Mouse (Mus musculus) CH12.LX (cell line): Measurements from ENCODE around the gene Rims1. TPM values are rescaled to one million over a fixed set of nuclear protein-coding genes. Genes with fewer than 3 reads are reported as not detected.

Source experiments
- DNase-seq: peaks from one replicate; pipeline ENCODE4 v3.0.0-alpha.2; 2013; ENCODE audit errors: extremely low read depth
- H3K27ac ChIP-seq: 2 replicates; pipeline ENCODE4 v1.5.1; 2012; ENCODE audit warnings: low read depth, mild to moderate bottlenecking, control low read depth, moderate library complexity; ENCODE audit not compliant: insufficient read depth
- H3K27me3 ChIP-seq: replicated peaks from 2 replicates; pipeline ENCODE3; 2012; ENCODE audit warnings: inconsistent platforms
- H3K36me3 ChIP-seq, 2 experiments: replicated peaks in 1 of 2; 2 replicates each; pipeline versions ENCODE3 to v1.6.1; 2012; ENCODE audit warnings: inconsistent platforms in 1 of 2, low read length in 1 of 2, mild to moderate bottlenecking in 1 of 2, mixed read lengths in 1 of 2, moderate library complexity in 1 of 2; ENCODE audit not compliant: control insufficient read depth in 1 of 2, insufficient read depth in 1 of 2
- H3K4me1 ChIP-seq, 2 experiments: 2 replicates each; pipeline ENCODE4 v1.6.1; 2012; ENCODE audit warnings: inconsistent platforms in 1 of 2, moderate library complexity in 1 of 2; ENCODE audit not compliant: insufficient read depth in 2 of 2, control insufficient read depth in 1 of 2
- H3K4me2 ChIP-seq: 2 replicates; pipeline ENCODE4 v1.6.1; 2012; ENCODE audit warnings: low read depth, mild to moderate bottlenecking, control low read depth; ENCODE audit not compliant: poor library complexity, insufficient read depth, severe bottlenecking
- H3K4me3 ChIP-seq, 3 experiments: fragments of 150-350 bp in 1 of 3; sonication (generic) in 1 of 3; replicated peaks in 1 of 3; 2 replicates each; pipeline versions ENCODE3 to v1.5.1; 2011 to 2012; ENCODE audit warnings: low read depth in 2 of 3, low read length in 2 of 3, mild to moderate bottlenecking in 2 of 3, moderate library complexity in 2 of 3, control low read depth in 1 of 3, improper control_type of control experiment in 1 of 3, inconsistent platforms in 1 of 3, mixed read lengths in 1 of 3; ENCODE audit not compliant: poor library complexity in 1 of 3
- H3K79me2 ChIP-seq: replicated peaks from 2 replicates; pipeline ENCODE4 v1.6.1; 2012; ENCODE audit warnings: mild to moderate bottlenecking, moderate library complexity; ENCODE audit not compliant: control insufficient read depth, poor library complexity, insufficient read depth, severe bottlenecking; ENCODE audit errors: extremely low read depth
- H3K9ac ChIP-seq: 2 replicates; pipeline ENCODE4 v1.6.1; 2012; ENCODE audit warnings: low read depth, mild to moderate bottlenecking, control low read depth, moderate library complexity; ENCODE audit not compliant: insufficient read depth
- H3K9me3 ChIP-seq: replicated peaks from 2 replicates; pipeline ENCODE3; 2012; ENCODE audit warnings: low read length, inconsistent platforms, mixed read lengths
- CTCF ChIP-seq, 2 experiments: IDR thresholded peaks in 1 of 2; conservative IDR thresholded peaks in 1 of 2; 2 replicates each; pipeline ENCODE4 v1.5.1; 2011 to 2012; ENCODE audit warnings: low read depth in 2 of 2, low read length in 2 of 2, improper control_type of control experiment in 1 of 2, inconsistent platforms in 1 of 2, mild to moderate bottlenecking in 1 of 2, moderate library complexity in 1 of 2
- ELF1 ChIP-seq: IDR thresholded peaks from 2 replicates; pipeline ENCODE4 v1.6.1; 2014; ENCODE audit warnings: low read depth, mild to moderate bottlenecking, inconsistent platforms, low read length, improper control_type of control experiment
- ETS1 ChIP-seq: conservative IDR thresholded peaks from 2 replicates; pipeline ENCODE4 v1.6.1; 2012; ENCODE audit warnings: low read depth, mild to moderate bottlenecking, inconsistent platforms, low read length, improper control_type of control experiment, moderate library complexity
- JUN ChIP-seq: IDR thresholded peaks from 2 replicates; pipeline ENCODE4 v1.6.1; 2011; ENCODE audit warnings: low read depth, mild to moderate bottlenecking, low read length, improper control_type of control experiment, moderate library complexity; ENCODE audit not compliant: insufficient read depth
- JUND ChIP-seq: conservative IDR thresholded peaks from 2 replicates; pipeline ENCODE4 v1.6.1; 2011; ENCODE audit warnings: low read depth, low read length, improper control_type of control experiment
- MAFK ChIP-seq: IDR thresholded peaks from 2 replicates; pipeline ENCODE4 v1.6.1; 2011; ENCODE audit warnings: low read length, improper control_type of control experiment; ENCODE audit not compliant: insufficient replicate concordance
- MAX ChIP-seq: IDR thresholded peaks from 2 replicates; pipeline ENCODE4 v1.6.1; 2011; ENCODE audit warnings: low read length, improper control_type of control experiment
- MAZ ChIP-seq: IDR thresholded peaks from 2 replicates; pipeline ENCODE4 v1.6.1; 2012; ENCODE audit warnings: low read depth, mild to moderate bottlenecking, inconsistent platforms, low read length, improper control_type of control experiment, moderate library complexity
- MXI1 ChIP-seq: IDR thresholded peaks from 2 replicates; pipeline ENCODE4 v1.6.1; 2011; ENCODE audit warnings: mild to moderate bottlenecking, low read depth, low read length, improper control_type of control experiment
- MYC ChIP-seq: IDR thresholded peaks from 2 replicates; pipeline ENCODE4 v1.6.1; 2011; ENCODE audit warnings: low read depth, mild to moderate bottlenecking, improper control_type of control experiment, low read length
- RAD21 ChIP-seq: IDR thresholded peaks from 2 replicates; pipeline ENCODE4 v1.6.1; 2011; ENCODE audit warnings: low read depth, mild to moderate bottlenecking, low read length, improper control_type of control experiment, moderate library complexity
- SMC3 ChIP-seq: IDR thresholded peaks from 2 replicates; pipeline ENCODE4 v1.6.1; 2011; ENCODE audit warnings: low read depth, low read length, improper control_type of control experiment
- TBP ChIP-seq: conservative IDR thresholded peaks from 2 replicates; pipeline ENCODE4 v1.6.1; 2011; ENCODE audit warnings: low read depth, low read length, improper control_type of control experiment
- TCF12 ChIP-seq: IDR thresholded peaks from 2 replicates; pipeline ENCODE4 v1.6.1; 2014; ENCODE audit warnings: low read depth, mild to moderate bottlenecking, inconsistent platforms, low read length, improper control_type of control experiment
- USF1 ChIP-seq: IDR thresholded peaks from 2 replicates; pipeline ENCODE4 v1.6.1; 2014; ENCODE audit warnings: low read depth, mild to moderate bottlenecking, inconsistent platforms, low read length, improper control_type of control experiment
- USF2 ChIP-seq: conservative IDR thresholded peaks from 2 replicates; pipeline ENCODE4 v1.6.1; 2011; ENCODE audit warnings: low read depth, low read length, improper control_type of control experiment
- ZC3H11A ChIP-seq: IDR thresholded peaks from 2 replicates; pipeline ENCODE4 v1.6.1; 2012; ENCODE audit warnings: low read depth, mild to moderate bottlenecking, inconsistent platforms, low read length, improper control_type of control experiment
- ZNF384 ChIP-seq: IDR thresholded peaks from 2 replicates; pipeline ENCODE4 v1.6.1; 2012; ENCODE audit warnings: low read depth, low read length, improper control_type of control experiment, inconsistent platforms
- dilution Hi-C: fragments of 300-500 bp; cut with MboI; formaldehyde crosslinking; loops from 2 replicates; pipeline ENCODE4 v1.14.3; 2020; ENCODE audit warnings: low sequenced_read_pairs; ENCODE audit not compliant: extremely low pct_unique_long_range_greater_than_20kb, extremely low pct_ligation_motif_present
- in situ Hi-C: fragments of 300-500 bp; cut with MboI; formaldehyde crosslinking; loops from 3 replicates; pipeline ENCODE4 v1.14.3; 2019; ENCODE audit warnings: low sequenced_read_pairs, low pct_ligation_motif_present, low pct_unique_long_range_greater_than_20kb, mixed read lengths
- polyA plus RNA-seq: library from polyadenylated mRNA; unstranded; fragments of >175 nt; gene quantifications from 2 replicates; pipeline ENCODE4 v1.2.1, GENCODE M21; 2012; ENCODE audit warnings: low read depth; ENCODE audit not compliant: insufficient read length
- total RNA-seq, 2 experiments: library from RNA; depleted of rRNA; stranded (reverse); fragments of 300-350 nt in 1 of 2; fragments of >200 nt in 1 of 2; gene quantifications; 2 replicates each; pipeline ENCODE4 v1.2.3; 2012 to 2014

The Rims1 gene
- total and polyA plus RNA-seq, 3 experiments = not detected

DNA sequence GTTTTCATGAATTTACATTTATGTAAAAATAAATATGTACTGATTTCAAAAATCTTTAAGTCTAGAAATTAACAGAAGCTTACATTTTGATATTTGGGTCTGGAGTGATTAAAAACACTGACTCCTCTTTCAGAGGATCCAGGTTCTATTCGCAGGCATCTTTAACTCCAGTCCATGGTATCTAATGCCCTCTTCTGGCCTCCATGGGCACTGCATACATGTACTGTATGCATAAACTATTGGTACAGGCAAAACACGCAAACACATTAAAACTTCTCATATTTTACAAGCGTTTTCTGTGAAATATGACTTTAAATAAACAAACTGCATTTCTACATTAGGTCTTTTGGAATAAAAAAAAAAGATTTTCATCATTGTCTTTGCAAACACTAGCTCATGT is 419.4 kb downstream of the Rims1 start:
- Histone ChIP-seq H3K79me2 (no peaks in the 10 kb centered on the region), H3K4me1 (0 out of 4 replicates have a peak, but pooled peaks cover 0 to 5% of the 10 kb centered on the region in 2 experiments), H3K4me2 (no peak overlapping the region), H3K9ac (no peak overlapping the region), H3K4me3 (no peak overlapping the region), H3K9me3 (no peaks in the 10 kb centered on the region), H3K27ac (no peak overlapping the region), H3K27me3 (no peaks in the 10 kb centered on the region), H3K36me3 (no peaks in the 10 kb centered on the region)
- in situ Hi-C loops (no loop called here), dilution Hi-C loops (no loop called here)
- TF ChIP-seq RAD21 = peak; percentile 51
- no peak for TF ChIP-seq MAX
- no peak for TF ChIP-seq JUND
- TF ChIP-seq CTCF (conservative IDR thresholded peaks at IDR 0.05 in 1 of 2, IDR thresholded peaks at IDR 0.05 in 1 of 2; ENCODE audit: low read depth in 2 of 2, low read length in 2 of 2) = peak in 1 of 2 experiments; percentile 56; a peak in 2 of 4 replicates
- TF ChIP-seq TBP = no peak
- TF ChIP-seq SMC3 = 0 out of 2 replicates have a peak, but pooled peaks have one; percentile 2
- DNase-seq = peak; percentile 26

DNA sequence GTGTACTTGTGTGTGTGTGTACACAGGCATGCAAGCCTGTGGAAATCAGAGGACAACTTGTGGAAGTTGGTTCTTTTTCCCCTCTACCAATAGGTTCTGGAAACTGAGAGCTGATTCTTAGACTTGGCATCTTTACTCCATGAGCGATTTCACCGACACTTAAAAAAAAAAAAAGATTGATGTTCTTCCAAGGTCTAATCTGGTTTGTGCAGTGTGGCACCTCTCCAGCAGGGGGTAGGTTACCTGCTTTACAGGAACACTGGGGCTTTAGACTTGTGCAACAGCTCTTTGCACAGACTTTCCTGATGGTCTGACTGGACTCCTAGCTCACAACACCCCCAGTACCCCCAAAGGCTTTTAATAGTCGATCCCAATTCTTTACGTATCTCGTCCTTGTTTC is 428.1 kb downstream of the Rims1 start:
- dilution Hi-C loops = no loop called here
- DNase-seq = no peak
- H3K4me2 ChIP-seq = peak overlapping the region; percentile 3; the same call in 1 of the 2 replicates
- no peak overlapping the region for H3K27ac ChIP-seq
- H3K27me3 ChIP-seq = no peaks in the 10 kb centered on the region
- no peak overlapping the region for H3K4me3 ChIP-seq
- no peaks in the 10 kb centered on the region for H3K36me3 ChIP-seq
- in situ Hi-C loops = no loop called here
- H3K79me2 ChIP-seq = no peaks in the 10 kb centered on the region
- TF ChIP-seq MYC (no peak), CTCF (conservative IDR thresholded peaks at IDR 0.05 in 1 of 2, IDR thresholded peaks at IDR 0.05 in 1 of 2; ENCODE audit: low read depth in 2 of 2, low read length in 2 of 2) (peak in 1 of 2 experiments; percentile 53; a peak in 2 of 4 replicates), MAFK (no peak), ETS1 (no peak), MAX (no peak), ZNF384 (peak; percentile 61; the same call in 1 of the 2 replicates), ZC3H11A (no peak), MAZ (no peak), SMC3 (peak; percentile 32), ELF1 (no peak), MXI1 (no peak), USF1 (no peak), JUN (no peak), USF2 (no peak), TCF12 (no peak)
- no peaks in the 10 kb centered on the region for H3K4me1 ChIP-seq
- no peak overlapping the region for H3K9ac ChIP-seq
- H3K9me3 ChIP-seq = no peaks in the 10 kb centered on the region
